Mouse (Mus musculus) liver, embryonic 14.5 days (tissue): ENCODE measurements around the gene Prss23. TPM values are rescaled to one million over a fixed set of nuclear protein-coding genes. Genes with fewer than 3 reads are reported as not detected.

Source experiments
- ATAC-seq: fragments of 200-750 bp; cut with Nextera tagmentation; 2 replicates; pipeline ENCODE4 v1.8.0; 2017; ENCODE audit warnings: moderate number of reproducible peaks, mild to moderate bottlenecking, moderate library complexity; ENCODE audit not compliant: insufficient read depth
- DNase-seq, 3 experiments: peaks; one replicate each; pipeline ENCODE4 v3.0.0-alpha.2; 2012 to 2013; ENCODE audit warnings: low read depth in 3 of 3, low spot score in 3 of 3
- H3K27ac ChIP-seq: fragments of 300-500 bp; sonication (generic); 2 replicates; pipeline ENCODE4 v1.5.1; 2014; ENCODE audit warnings: moderate library complexity, mild to moderate bottlenecking, control low read depth, inconsistent platforms
- H3K27me3 ChIP-seq: fragments of 300-500 bp; sonication (generic); 2 replicates; pipeline ENCODE4 v1.6.1; 2014; ENCODE audit warnings: mild to moderate bottlenecking, low read length, moderate library complexity; ENCODE audit not compliant: control insufficient read depth, insufficient read depth
- H3K36me3 ChIP-seq: fragments of 300-500 bp; sonication (generic); replicated peaks from 2 replicates; pipeline ENCODE4 v1.6.1; 2014; ENCODE audit warnings: low read depth; ENCODE audit not compliant: control insufficient read depth, insufficient read depth
- H3K4me1 ChIP-seq, 2 experiments: fragments of 200-500 bp in 1 of 2; fragments of 300-500 bp in 1 of 2; sonication (generic) in 1 of 2; replicated peaks; 2 replicates each; pipeline ENCODE4 v1.6.1; 2012 to 2014; ENCODE audit warnings: antibody characterized with exemption in 1 of 2, inconsistent platforms in 1 of 2, low read length in 1 of 2; ENCODE audit not compliant: control insufficient read depth in 2 of 2, insufficient read depth in 2 of 2
- H3K4me2 ChIP-seq: fragments of 300-500 bp; sonication (generic); 2 replicates; pipeline ENCODE4 v1.6.1; 2014; ENCODE audit warnings: low read depth, mild to moderate bottlenecking, control low read depth, moderate library complexity
- H3K4me3 ChIP-seq, 2 experiments: fragments of 200-500 bp in 1 of 2; fragments of 300-500 bp in 1 of 2; sonication (generic) in 1 of 2; 2 replicates each; pipeline ENCODE4 v1.5.1; 2012 to 2014; ENCODE audit warnings: low read depth in 2 of 2, low read length in 2 of 2, mild to moderate bottlenecking in 2 of 2, control low read depth in 1 of 2, inconsistent platforms in 1 of 2, moderate library complexity in 1 of 2; ENCODE audit not compliant: insufficient read depth in 1 of 2
- H3K9ac ChIP-seq: fragments of 300-500 bp; sonication (generic); replicated peaks from 2 replicates; pipeline ENCODE4 v1.6.1; 2014; ENCODE audit warnings: mild to moderate bottlenecking, control low read depth, moderate library complexity
- H3K9me3 ChIP-seq: fragments of 300-500 bp; sonication (generic); 2 replicates; pipeline ENCODE4 v1.6.1; 2016; ENCODE audit warnings: low read length, mixed read lengths; ENCODE audit not compliant: control insufficient read depth
- CTCF ChIP-seq: IDR thresholded peaks from 2 replicates; pipeline ENCODE4 v1.5.1; 2016; ENCODE audit warnings: antibody characterized with exemption, low read depth, control low read depth
- EP300 ChIP-seq: IDR thresholded peaks from 2 replicates; pipeline ENCODE4 v1.6.1; 2016; ENCODE audit warnings: antibody characterized with exemption, low read depth
- WGBS: fragments of 180-500 bp; shearing (Covaris S2); extraction: QIAGEN DNeasy Blood & Tissue Kit; methylation state at CpG from one replicate; pipeline ENCODE4 v1.1.7; 2014; ENCODE audit not compliant: insufficient replicate concordance; 5-methylcytosine and 5-hydroxymethylcytosine counted together
- polyA plus RNA-seq, 2 experiments: library from polyadenylated mRNA; depleted of rRNA in 1 of 2; stranded (reverse) in 1 of 2; unstranded in 1 of 2; fragments of >200 nt; fragmentation: Nextera tagmentation in 1 of 2; extraction: Ambion mirVana in 1 of 2; gene quantifications; 2 replicates each; pipeline versions ENCODE4 v1.2.1 to v1.2.3; 2012 to 2014

Prss23 gene
- polyA plus RNA-seq, 2 experiments = 2.4 to 4.2 TPM

GRCm38 (mm10) chr7:89516551-89517459 is 10.2 kb downstream of the Prss23 start:
- Histone ChIP-seq H3K36me3 (no peaks in the 10 kb centered on the region), H3K4me3 (peak overlapping the region; percentile 31 to 47), H3K4me1 (no peaks in the 10 kb centered on the region), H3K9ac (no peak overlapping the region), H3K9me3 (no peaks in the 10 kb centered on the region), H3K4me2 (peak overlapping the region; percentile 43), H3K27ac (no peak overlapping the region), H3K27me3 (peaks cover 26% of the 10 kb centered on the region)
- WGBS = 8% methylated on average over 32 of the region's 32 CpGs
- DNase-seq = no peak
- TF ChIP-seq EP300 = no peak
- no peak for TF ChIP-seq CTCF
- 0 out of 2 replicates have a peak, but pooled peaks have one; percentile 28 for ATAC-seq

- H3K4me3 ChIP-seq = no peak overlapping the region
- peaks cover 14% of the 10 kb centered on the region for H3K27me3 ChIP-seq
- DNase-seq (no peak), ATAC-seq (no peak)
- no peaks in the 10 kb centered on the region for H3K4me1 ChIP-seq
- no peak overlapping the region for H3K9ac ChIP-seq
- TF ChIP-seq CTCF (no peak), EP300 (no peak)
- H3K4me2 ChIP-seq = no peak overlapping the region
- H3K9me3 ChIP-seq = no peaks in the 10 kb centered on the region
- H3K27ac ChIP-seq = no peak overlapping the region
- no peaks in the 10 kb centered on the region for H3K36me3 ChIP-seq
- WGBS = 57% methylated on average over 4 of the region's 4 CpGs
Measured at GRCm38 (mm10) chr7:89511921-89512514, 15.0 kb downstream of the Prss23 start.

GRCm38 (mm10) chr7:89508672-89509071 is 18.3 kb downstream of the Prss23 start:
- ATAC-seq (no peak), DNase-seq (no peak)
- WGBS = 63% methylated on average over 4 of the region's 4 CpGs
- no peaks in the 10 kb centered on the region for H3K9me3 ChIP-seq
- H3K27ac ChIP-seq = no peak overlapping the region
- H3K4me3 ChIP-seq = no peak overlapping the region
- no peak overlapping the region for H3K9ac ChIP-seq
- H3K27me3 ChIP-seq = no peaks in the 10 kb centered on the region
- TF ChIP-seq CTCF = no peak
- TF ChIP-seq EP300 = no peak
- H3K4me1 ChIP-seq = no peaks in the 10 kb centered on the region
- H3K36me3 ChIP-seq = no peaks in the 10 kb centered on the region
- H3K4me2 ChIP-seq = no peak overlapping the region

- Histone ChIP-seq H3K4me3 (no peak overlapping the region), H3K9ac (no peak overlapping the region), H3K27me3 (no peaks in the 10 kb centered on the region), H3K9me3 (no peaks in the 10 kb centered on the region), H3K4me2 (no peak overlapping the region), H3K27ac (no peak overlapping the region), H3K36me3 (no peaks in the 10 kb centered on the region), H3K4me1 (no peaks in the 10 kb centered on the region)
- WGBS = 25% methylated on average over 17 of the region's 17 CpGs
- ATAC-seq (no peak), DNase-seq (peak in 1 of 3 experiments; percentile 14)
- no peak for TF ChIP-seq EP300
- TF ChIP-seq CTCF = peak; percentile 52
Measured at GRCm38 (mm10) chr7:89499516-89500307, 27.3 kb downstream of the Prss23 start.
